Mouse (Mus musculus): ENCODE measurements around the gene Serpinc1. TPM values are rescaled to one million over a fixed set of nuclear protein-coding genes. Genes with fewer than 3 reads are reported as not detected.
A peak's percentile ranks its signal among the peaks of the same experiment; 100 is the strongest.

Serpinc1 gene
- polyA plus RNA-seq, 1 experiment, result 2.2 TPM

- H3K4me3 ChIP-seq (replicated peaks), result peak overlapping the region; percentile 97
- H3K4me1 ChIP-seq (ENCODE audit: control insufficient read depth), result peaks cover 57% of the 10 kb centered on the region
- H3K36me3 ChIP-seq (ENCODE audit: control insufficient read depth), result peaks cover 77% of the 10 kb centered on the region
- H3K9me3 ChIP-seq (ENCODE audit: control insufficient read depth, low read length), result no peaks in the 10 kb centered on the region
- H3K27me3 ChIP-seq (ENCODE audit: control insufficient read depth), result no peaks in the 10 kb centered on the region
- TF ChIP-seq GATA1 (IDR thresholded peaks at IDR 0.05; ENCODE audit: low read length) (no peak), TAL1 (IDR thresholded peaks at IDR 0.05; ENCODE audit: low read length) (no peak)
These were observed 59.6 kb downstream of the Serpinc1 start for GRCm38 (mm10) chr1:161038004-161038403.

DNA sequence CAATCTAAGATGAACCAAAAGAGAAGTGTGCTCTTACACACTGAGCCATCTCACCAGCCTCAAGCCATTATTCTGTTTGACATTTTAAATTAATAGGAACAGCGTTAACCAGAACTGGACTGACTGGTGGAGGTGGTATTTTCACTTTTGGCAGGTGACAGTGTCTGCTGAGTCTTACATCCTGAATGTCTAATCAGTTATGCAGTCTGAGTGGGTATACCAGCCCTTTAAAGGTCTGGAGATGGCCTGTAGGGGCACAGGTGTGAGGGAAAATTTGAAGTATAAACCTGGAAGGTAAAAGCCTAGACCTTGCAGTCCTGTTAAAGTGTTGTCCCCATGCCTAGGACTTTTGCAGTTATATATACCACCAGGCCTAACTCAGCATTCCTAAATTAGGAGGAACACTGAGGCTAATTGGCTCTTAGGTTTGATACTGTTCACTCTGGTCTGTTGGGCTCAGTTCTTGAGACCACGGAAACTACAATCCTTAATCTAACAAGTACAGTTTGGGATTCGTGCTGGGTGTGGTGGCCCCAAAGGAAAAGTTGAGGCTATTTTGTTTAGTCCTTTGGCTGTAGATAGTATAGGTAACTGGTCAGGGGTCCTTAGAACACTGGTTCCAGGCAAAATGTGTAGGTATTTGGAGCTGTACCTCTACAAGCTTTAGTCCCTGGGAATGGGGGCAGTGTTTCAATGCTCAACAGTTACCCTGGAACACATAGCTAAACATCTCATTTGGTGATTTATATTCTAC lies 60.8 kb downstream of the Serpinc1 start:
- no peaks in the 10 kb centered on the region for H3K9me3 ChIP-seq (ENCODE audit: control insufficient read depth, low read length)
- H3K4me3 ChIP-seq (replicated peaks), result no peak overlapping the region
- H3K4me1 ChIP-seq (ENCODE audit: control insufficient read depth), result peaks cover 46% of the 10 kb centered on the region
- peaks cover 88% of the 10 kb centered on the region for H3K36me3 ChIP-seq (ENCODE audit: control insufficient read depth)
- H3K27me3 ChIP-seq (ENCODE audit: control insufficient read depth), result no peaks in the 10 kb centered on the region
- no peak for TF ChIP-seq GATA1 (IDR thresholded peaks at IDR 0.05; ENCODE audit: low read length)
- no peak for TF ChIP-seq TAL1 (IDR thresholded peaks at IDR 0.05; ENCODE audit: low read length)

- Histone ChIP-seq H3K27me3 (ENCODE audit: control insufficient read depth) (no peaks in the 10 kb centered on the region), H3K36me3 (ENCODE audit: control insufficient read depth) (peaks cover 94% of the 10 kb centered on the region), H3K4me1 (ENCODE audit: control insufficient read depth) (peaks cover 41% of the 10 kb centered on the region), H3K4me3 (replicated peaks) (no peak overlapping the region), H3K9me3 (ENCODE audit: control insufficient read depth, low read length) (no peaks in the 10 kb centered on the region)
- TF ChIP-seq GATA1 (IDR thresholded peaks at IDR 0.05; ENCODE audit: low read length) (no peak), TAL1 (IDR thresholded peaks at IDR 0.05; ENCODE audit: low read length) (no peak)
These were observed 61.5 kb downstream of the Serpinc1 start for GRCm38 (mm10) chr1:161039741-161040425.

GRCm38 (mm10) chr1:161040426-161040770 lies 62.0 kb downstream of the Serpinc1 start:
- H3K4me3 ChIP-seq (replicated peaks), result no peak overlapping the region
- no peak for TF ChIP-seq TAL1 (IDR thresholded peaks at IDR 0.05; ENCODE audit: low read length)
- TF ChIP-seq GATA1 (IDR thresholded peaks at IDR 0.05; ENCODE audit: low read length), result no peak
- H3K36me3 ChIP-seq (ENCODE audit: control insufficient read depth), result peaks cover 96% of the 10 kb centered on the region
- no peaks in the 10 kb centered on the region for H3K27me3 ChIP-seq (ENCODE audit: control insufficient read depth)
- peaks cover 38% of the 10 kb centered on the region for H3K4me1 ChIP-seq (ENCODE audit: control insufficient read depth)
- no peaks in the 10 kb centered on the region for H3K9me3 ChIP-seq (ENCODE audit: control insufficient read depth, low read length)

DNA sequence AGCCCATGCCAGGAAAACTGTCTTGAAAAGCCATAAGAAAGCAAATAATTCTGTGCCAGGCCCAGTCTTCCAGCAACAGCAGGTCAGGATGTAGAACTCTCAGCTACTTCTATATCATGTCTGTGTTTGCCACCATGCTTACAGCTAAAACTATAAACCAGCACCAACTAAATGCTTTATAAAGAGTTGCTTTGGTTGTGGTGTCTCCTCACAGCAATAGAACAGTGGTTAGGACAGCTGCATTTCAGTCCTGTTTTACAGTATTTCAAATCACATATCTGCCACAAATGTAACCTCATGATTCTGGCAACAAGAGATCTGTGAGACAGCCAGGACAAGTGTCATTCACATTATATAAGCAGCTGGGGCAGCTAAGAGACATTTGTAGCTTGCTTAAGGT lies 62.5 kb downstream of the Serpinc1 start:
- no peaks in the 10 kb centered on the region for H3K9me3 ChIP-seq (ENCODE audit: control insufficient read depth, low read length)
- TF ChIP-seq TAL1 (IDR thresholded peaks at IDR 0.05; ENCODE audit: low read length) (no peak), GATA1 (IDR thresholded peaks at IDR 0.05; ENCODE audit: low read length) (no peak)
- H3K36me3 ChIP-seq (ENCODE audit: control insufficient read depth), result peaks cover 96% of the 10 kb centered on the region
- no peak overlapping the region for H3K4me3 ChIP-seq (replicated peaks)
- H3K4me1 ChIP-seq (ENCODE audit: control insufficient read depth), result peaks cover 35% of the 10 kb centered on the region
- no peaks in the 10 kb centered on the region for H3K27me3 ChIP-seq (ENCODE audit: control insufficient read depth)

- TF ChIP-seq GATA1 (IDR thresholded peaks at IDR 0.05; ENCODE audit: low read length) (no peak), TAL1 (IDR thresholded peaks at IDR 0.05; ENCODE audit: low read length) (no peak)
- H3K9me3 ChIP-seq (ENCODE audit: control insufficient read depth, low read length), result no peaks in the 10 kb centered on the region
- no peak overlapping the region for H3K4me3 ChIP-seq (replicated peaks)
- H3K4me1 ChIP-seq (ENCODE audit: control insufficient read depth), result peaks cover 30% of the 10 kb centered on the region
- no peaks in the 10 kb centered on the region for H3K27me3 ChIP-seq (ENCODE audit: control insufficient read depth)
- peaks cover 96% of the 10 kb centered on the region for H3K36me3 ChIP-seq (ENCODE audit: control insufficient read depth)
These were observed 63.1 kb downstream of the Serpinc1 start for GRCm38 (mm10) chr1:161041261-161042020.

DNA sequence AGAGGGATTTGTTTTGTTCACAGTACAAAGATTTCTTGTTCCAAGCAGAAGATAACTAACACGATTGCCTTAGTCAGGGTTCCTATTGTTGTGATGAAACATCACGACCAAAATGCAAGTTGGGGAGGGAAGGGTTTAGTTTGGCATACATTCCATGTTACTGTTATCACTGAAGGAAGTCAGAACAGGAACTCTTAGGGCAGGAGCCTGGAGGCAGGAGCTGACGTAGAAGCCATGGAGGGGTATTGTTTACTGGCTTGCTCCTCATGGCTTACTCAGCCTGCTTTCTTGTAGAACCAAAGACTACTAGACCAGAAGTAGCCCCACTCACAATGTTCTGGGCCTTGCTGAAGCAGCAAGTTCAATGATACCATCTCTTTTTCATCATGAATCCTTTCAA lies 68.6 kb downstream of the Serpinc1 start:
- Histone ChIP-seq H3K4me3 (replicated peaks) (no peak overlapping the region), H3K9me3 (ENCODE audit: control insufficient read depth, low read length) (no peaks in the 10 kb centered on the region), H3K36me3 (ENCODE audit: control insufficient read depth) (peaks cover 91% of the 10 kb centered on the region), H3K4me1 (ENCODE audit: control insufficient read depth) (no peaks in the 10 kb centered on the region), H3K27me3 (ENCODE audit: control insufficient read depth) (no peaks in the 10 kb centered on the region)
- no peak for TF ChIP-seq TAL1 (IDR thresholded peaks at IDR 0.05; ENCODE audit: low read length)
- no peak for TF ChIP-seq GATA1 (IDR thresholded peaks at IDR 0.05; ENCODE audit: low read length)

Other genes with a start within 250 kb of the Serpinc1 start
- 0.95 and 1.0 TPM in 2 replicates for gene Rabgap1l, start 185.4 kb upstream of the Serpinc1 start, polyA plus RNA-seq (2012)
- gene Rc3h1, start 72.2 kb upstream of the Serpinc1 start, polyA plus RNA-seq (2012), result 0.10 and 0.13 TPM in 2 replicates
- 0.01 TPM in 1 of 2 replicates, not detected in the other for gene Zbtb37, start 56.3 kb downstream of the Serpinc1 start, polyA plus RNA-seq (2012)
- 0.21 and 0.47 TPM in 2 replicates for gene Dars2, start 92.1 kb downstream of the Serpinc1 start, polyA plus RNA-seq (2012)
- gene Cenpl, start 92.1 kb downstream of the Serpinc1 start, polyA plus RNA-seq (2012), result 3.6 and 5.0 TPM in 2 replicates
- 0.02 and 0.03 TPM in 2 replicates for gene Klhl20, start 152.9 kb downstream of the Serpinc1 start, polyA plus RNA-seq (2012)
- gene Ankrd45, start 164.1 kb downstream of the Serpinc1 start, polyA plus RNA-seq (2012), result not detected in 2 replicates
- not detected in 2 replicates for gene Tex50, start 180.7 kb downstream of the Serpinc1 start, polyA plus RNA-seq (2012)